Comparison of ENCODE assay signal across 21 mouse cellular contexts in genomic region chr6:13603134-13603533, GRCm38 (mm10).
"Had no signal": no experiment of that assay in that cellular context is flagged by ENCODE, and none has a peak within 500 bp of the region (broad histone marks: within the 10 kb centered on the region; RNA-seq: fewer than 3 reads in every experiment).

No protein-coding gene starts in this region.

- H3K27ac ChIP-seq: layer of hippocampus, adult 2 months; limb, embryonic 12.5 days; limb, embryonic 15.5 days; liver, embryonic 14.5 days; midbrain, embryonic 12.5 days; midbrain, embryonic 15.5 days; neural tube, embryonic 12.5 days; neural tube, embryonic 15.5 days; stomach, embryonic 15.5 days had no signal

- H3K4me2 ChIP-seq: limb, embryonic 12.5 days; limb, embryonic 15.5 days; liver, embryonic 11.5 days; lung, embryonic 14.5 days; midbrain, embryonic 12.5 days; midbrain, embryonic 15.5 days; neural tube, embryonic 12.5 days; neural tube, embryonic 15.5 days; stomach, embryonic 15.5 days had no signal

- H3K36me3 ChIP-seq: limb, embryonic 15.5 days; neural tube, embryonic 15.5 days; stomach, embryonic 15.5 days had no signal

- H3K9me3 ChIP-seq: limb, embryonic 12.5 days; limb, embryonic 15.5 days; midbrain, embryonic 12.5 days; midbrain, embryonic 15.5 days; neural tube, embryonic 12.5 days; neural tube, embryonic 15.5 days; stomach, embryonic 15.5 days had no signal

- ATAC-seq: liver, postnatal 0 days; lung, postnatal 0 days; midbrain, embryonic 15.5 days had no signal

- H3K4me3 ChIP-seq: layer of hippocampus, adult 2 months; limb, embryonic 12.5 days; limb, embryonic 15.5 days; midbrain, embryonic 12.5 days; midbrain, embryonic 15.5 days; neural tube, embryonic 12.5 days; neural tube, embryonic 15.5 days; stomach, embryonic 15.5 days had no signal

- H3K27me3 ChIP-seq: limb, embryonic 12.5 days; limb, embryonic 15.5 days; midbrain, embryonic 12.5 days; midbrain, embryonic 15.5 days; neural tube, embryonic 12.5 days; neural tube, embryonic 15.5 days; stomach, embryonic 15.5 days had no signal

- DNase-seq: kidney, adult 9 months; kidney, postnatal 14 days; layer of hippocampus, adult 9-11 months; left cerebral cortex, postnatal 4 days; liver, postnatal 0 days; lung, embryonic 14.5 days; right cerebral cortex, adult 18-20 months; right cerebral cortex, postnatal 14 days; right cerebral cortex, postnatal 4 days; thymus, postnatal 25 days had no signal

- H3K9ac ChIP-seq: limb, embryonic 12.5 days; limb, embryonic 15.5 days; liver, embryonic 14.5 days; liver, postnatal 0 days; lung, embryonic 14.5 days; midbrain, embryonic 12.5 days; midbrain, embryonic 15.5 days; neural tube, embryonic 12.5 days; neural tube, embryonic 15.5 days; stomach, embryonic 15.5 days had no signal
